Mouse (Mus musculus): ENCODE data around the gene Cmtm2b. TPM values are rescaled to one million over a fixed set of nuclear protein-coding genes. Genes with fewer than 3 reads are reported as not detected.

The Cmtm2b gene
- polyA plus RNA-seq, 1 experiment from 2014 or later = not detected

DNA sequence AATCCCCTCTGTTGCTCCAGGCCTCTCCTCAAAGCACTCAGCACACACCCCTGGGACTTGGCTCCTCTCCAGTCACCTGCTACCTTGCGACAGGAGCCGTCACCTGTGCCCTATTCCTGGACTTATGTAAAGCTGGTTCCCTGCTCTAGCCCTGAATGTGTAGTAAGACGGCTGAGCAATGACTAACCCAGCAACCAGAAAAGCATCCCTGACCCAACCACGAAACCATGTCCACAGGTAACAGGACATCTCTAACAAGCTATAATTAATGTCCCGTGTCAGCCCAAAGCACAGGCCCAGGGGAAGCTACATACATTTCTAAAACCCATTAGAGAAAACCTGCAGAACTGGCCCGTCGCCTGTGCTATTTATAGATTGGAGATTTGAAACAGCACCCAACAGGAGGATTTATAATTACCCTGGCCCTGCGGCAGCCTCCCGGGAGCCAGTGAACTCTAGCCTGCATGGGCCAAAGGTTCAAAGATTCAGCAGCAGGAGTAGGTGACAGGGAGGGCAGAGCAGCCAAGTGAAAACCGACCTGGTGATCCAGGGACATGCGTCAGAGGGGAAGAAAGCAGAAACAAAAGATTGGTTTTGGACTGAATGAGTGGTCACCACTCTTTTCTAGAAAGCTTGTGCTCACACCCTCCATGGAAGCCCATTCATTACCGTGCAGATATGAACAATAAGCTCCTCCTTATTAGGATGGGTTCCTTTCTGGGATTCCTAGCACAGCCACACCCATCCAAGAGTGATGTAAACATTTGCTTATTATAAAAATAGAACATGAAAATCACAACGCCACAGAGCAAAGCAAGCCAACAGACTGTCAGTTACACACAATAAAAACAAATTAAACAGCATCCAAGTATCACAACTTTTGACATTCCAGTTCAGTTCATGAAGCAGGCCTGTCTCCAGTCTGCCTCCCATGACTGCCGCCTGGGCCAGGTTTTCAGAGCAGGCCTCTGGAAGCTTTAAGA is 53.1 kb downstream of the Cmtm2b start:
- WGBS = 51% methylated on average over 14 of the region's 14 CpGs
- Histone ChIP-seq H3K27ac (peak overlapping the region; percentile 59; the same call in 1 of the 2 replicates), H3K4me3 (no peak overlapping the region), H3K27me3 (ENCODE audit: insufficient read depth, poor library complexity, severe bottlenecking) (no peaks in the 10 kb centered on the region), H3K36me3 (peaks cover 3% of the 10 kb centered on the region; the same call in 1 of the 2 replicates), H3K9me3 (no peaks in the 10 kb centered on the region), H3K4me1 (peaks cover 32% of the 10 kb centered on the region)
- DNase-seq (ENCODE audit: low spot score) = no peak

DNA sequence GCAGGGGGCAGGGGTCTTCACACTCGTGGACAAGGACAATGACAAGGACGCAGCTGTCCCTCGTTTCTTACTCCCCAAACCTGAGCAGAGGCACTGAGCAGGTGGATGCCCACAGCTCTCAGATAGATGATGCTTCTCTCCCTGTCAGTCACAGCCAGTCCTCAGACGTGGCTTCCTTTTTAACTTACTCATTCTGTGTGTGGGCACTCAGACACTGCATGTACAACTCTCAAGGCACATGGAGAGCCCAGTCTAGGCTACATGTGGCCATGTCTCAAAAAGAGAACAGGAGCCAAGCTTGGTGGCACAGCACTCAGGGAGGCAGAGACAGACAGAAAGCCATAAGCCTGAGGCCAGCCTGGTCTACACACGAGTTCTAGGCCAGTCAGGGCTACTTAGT is 53.9 kb downstream of the Cmtm2b start:
- 64% methylated on average over 5 of the region's 5 CpGs for WGBS
- no peak for DNase-seq (ENCODE audit: low spot score)
- peaks cover 40% of the 10 kb centered on the region for H3K4me1 ChIP-seq
- H3K4me3 ChIP-seq = no peak overlapping the region
- H3K36me3 ChIP-seq = peaks cover 3% of the 10 kb centered on the region; the same call in 1 of the 2 replicates
- H3K27ac ChIP-seq = peak overlapping the region; percentile 59; the same call in 1 of the 2 replicates
- no peaks in the 10 kb centered on the region for H3K9me3 ChIP-seq
- no peaks in the 10 kb centered on the region for H3K27me3 ChIP-seq (ENCODE audit: insufficient read depth, poor library complexity, severe bottlenecking)

GRCm38 (mm10) chr8:104376669-104377068 is 54.6 kb downstream of the Cmtm2b start:
- H3K4me1 ChIP-seq = peaks cover 45% of the 10 kb centered on the region
- H3K27ac ChIP-seq = no peak overlapping the region
- DNase-seq (ENCODE audit: low spot score) = no peak
- H3K27me3 ChIP-seq (ENCODE audit: insufficient read depth, poor library complexity, severe bottlenecking) = no peaks in the 10 kb centered on the region
- 77% methylated on average over 11 of the region's 11 CpGs for WGBS
- H3K36me3 ChIP-seq = no peaks in the 10 kb centered on the region
- no peak overlapping the region for H3K4me3 ChIP-seq
- H3K9me3 ChIP-seq = no peaks in the 10 kb centered on the region

- Histone ChIP-seq H3K4me1 (peaks cover 52% of the 10 kb centered on the region), H3K36me3 (no peaks in the 10 kb centered on the region), H3K4me3 (no peak overlapping the region), H3K27me3 (ENCODE audit: insufficient read depth, poor library complexity, severe bottlenecking) (no peaks in the 10 kb centered on the region), H3K9me3 (no peaks in the 10 kb centered on the region), H3K27ac (no peak overlapping the region)
- WGBS = 67% methylated on average over 10 of the region's 10 CpGs
- no peak for DNase-seq (ENCODE audit: low spot score)
Observed at GRCm38 (mm10) chr8:104379301-104379836, 57.3 kb downstream of the Cmtm2b start.

- Histone ChIP-seq H3K4me1 (peaks cover 43% of the 10 kb centered on the region), H3K27me3 (ENCODE audit: insufficient read depth, poor library complexity, severe bottlenecking) (no peaks in the 10 kb centered on the region), H3K27ac (no peak overlapping the region), H3K4me3 (no peak overlapping the region), H3K9me3 (no peaks in the 10 kb centered on the region), H3K36me3 (no peaks in the 10 kb centered on the region)
- no peak for DNase-seq (ENCODE audit: low spot score)
- 79% methylated on average over 7 of the region's 7 CpGs for WGBS
Observed at GRCm38 (mm10) chr8:104380269-104380668, 58.2 kb downstream of the Cmtm2b start.

Other genes starting within 250 kb of the Cmtm2b start
- gene Cdh5, start 220.6 kb upstream of the Cmtm2b start, polyA plus RNA-seq (2016; fragmentation: Nextera tagmentation; extraction: Ambion mirVana) = 34.1 and 40.4 TPM in 2 replicates
- 0.07 and 0.23 TPM in 2 replicates for gene Bean1, start 151.8 kb upstream of the Cmtm2b start, polyA plus RNA-seq (2016; fragmentation: Nextera tagmentation; extraction: Ambion mirVana)
- gene Tk2, start 73.7 kb upstream of the Cmtm2b start, polyA plus RNA-seq (2016; fragmentation: Nextera tagmentation; extraction: Ambion mirVana) = 13.0 and 17.3 TPM in 2 replicates
- gene Cklf, start 71.4 kb upstream of the Cmtm2b start, polyA plus RNA-seq (2016; fragmentation: Nextera tagmentation; extraction: Ambion mirVana) = 31.1 and 36.2 TPM in 2 replicates
- gene Cmtm2a, start 29.0 kb upstream of the Cmtm2b start, polyA plus RNA-seq (2016; fragmentation: Nextera tagmentation; extraction: Ambion mirVana) = not detected in 2 replicates
- not detected in 2 replicates for gene Gm45711, start 12.1 kb upstream of the Cmtm2b start, polyA plus RNA-seq (2016; fragmentation: Nextera tagmentation; extraction: Ambion mirVana)
- not detected in 2 replicates for gene Cmtm1, start 12.1 kb upstream of the Cmtm2b start, polyA plus RNA-seq (2016; fragmentation: Nextera tagmentation; extraction: Ambion mirVana)
- not detected in 2 replicates for gene Gm11020, start 663 bp upstream of the Cmtm2b start, polyA plus RNA-seq (2016; fragmentation: Nextera tagmentation; extraction: Ambion mirVana)
- 86.9 and 103 TPM in 2 replicates for gene Cmtm3, start 17.2 kb downstream of the Cmtm2b start, polyA plus RNA-seq (2016; fragmentation: Nextera tagmentation; extraction: Ambion mirVana)
- 1.1 and 1.7 TPM in 2 replicates for gene Cmtm4, start 73.6 kb downstream of the Cmtm2b start, polyA plus RNA-seq (2016; fragmentation: Nextera tagmentation; extraction: Ambion mirVana)
- 50.8 and 58.6 TPM in 2 replicates for gene Dync1li2, start 120.8 kb downstream of the Cmtm2b start, polyA plus RNA-seq (2016; fragmentation: Nextera tagmentation; extraction: Ambion mirVana)
- gene Terb1, start 187.7 kb downstream of the Cmtm2b start, polyA plus RNA-seq (2016; fragmentation: Nextera tagmentation; extraction: Ambion mirVana) = 0.16 and 0.21 TPM in 2 replicates
- 91.2 and 95.6 TPM in 2 replicates for gene Nae1, start 212.4 kb downstream of the Cmtm2b start, polyA plus RNA-seq (2016; fragmentation: Nextera tagmentation; extraction: Ambion mirVana)
- gene Car7, start 212.5 kb downstream of the Cmtm2b start, polyA plus RNA-seq (2016; fragmentation: Nextera tagmentation; extraction: Ambion mirVana) = 0.90 and 2.3 TPM in 2 replicates